Mouse (Mus musculus): Measurements from ENCODE around the gene Pik3r5.

Pik3r5 gene

DNA sequence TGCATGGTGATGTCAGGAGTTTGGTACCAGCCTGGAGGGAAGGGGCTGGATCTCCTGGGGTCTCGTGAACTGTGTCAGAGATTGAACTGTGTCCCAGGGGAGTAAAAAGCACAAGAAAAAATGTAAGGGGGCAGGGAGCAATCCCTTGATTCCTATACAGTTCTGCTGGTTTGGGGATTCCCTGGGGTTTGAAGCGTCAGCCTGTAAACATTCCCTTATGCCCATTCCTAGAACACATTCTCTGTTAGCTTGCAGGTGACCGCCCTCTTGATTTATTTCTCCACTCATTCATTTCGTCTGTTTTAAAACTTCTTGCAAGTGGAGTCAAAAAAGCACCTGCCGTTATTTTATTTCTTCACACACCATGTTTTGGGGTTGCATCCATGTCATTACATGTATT lies 27.1 kb downstream of the Pik3r5 start:
- POLR2A ChIA-PET, result no interaction called here
- CTCF ChIA-PET, result interaction anchor here in 1 of 4 experiments (0.6 kb wide), 1 partner anchor 498 kb away, joined by 3 read pairs; no protein-coding TSS in a partner anchor

DNA sequence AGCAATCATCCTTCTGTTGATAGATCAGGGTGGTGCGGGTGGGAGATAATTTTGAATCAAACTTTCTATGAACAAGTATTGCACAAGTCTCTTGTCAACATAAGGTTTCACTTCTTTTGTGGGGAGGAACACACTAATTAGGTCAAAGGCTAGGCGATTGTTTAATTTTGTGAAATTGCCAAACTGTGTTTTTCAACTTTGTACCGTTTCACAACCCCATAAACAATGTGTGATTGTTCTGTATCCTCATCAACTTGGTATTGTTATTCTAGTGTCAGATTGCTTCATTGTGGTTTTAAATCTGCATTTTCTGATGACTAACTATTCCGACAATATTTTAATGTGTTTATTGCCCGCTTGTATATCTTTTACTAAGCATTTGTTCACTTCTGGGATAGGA lies 27.6 kb downstream of the Pik3r5 start:
- CTCF ChIA-PET, result no interaction called here
- POLR2A ChIA-PET, result no interaction called here

- CTCF ChIA-PET, result no interaction called here
- POLR2A ChIA-PET, result no interaction called here
These were observed 30.8 kb downstream of the Pik3r5 start for GRCm38 (mm10) chr11:68462716-68463115.

DNA sequence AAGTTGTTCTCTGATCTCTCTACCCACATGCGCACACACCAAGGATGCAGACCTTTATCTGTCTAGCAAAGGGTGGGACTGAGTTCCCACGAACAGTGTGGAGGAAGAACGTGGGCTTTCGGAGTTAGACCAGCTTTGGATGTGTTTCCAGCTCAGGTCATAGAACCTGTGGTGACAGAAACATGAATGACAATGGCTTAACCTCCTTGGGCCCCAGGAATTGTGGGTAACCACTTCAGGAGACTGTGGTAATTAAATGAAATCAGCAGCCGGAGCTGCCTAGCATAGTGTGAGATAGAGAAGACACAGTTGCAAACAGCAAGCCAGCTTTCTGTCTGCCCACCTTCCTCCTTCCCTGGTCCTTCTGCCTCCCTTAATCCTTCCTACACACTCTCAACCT lies 32.3 kb downstream of the Pik3r5 start:
- POLR2A ChIA-PET, result no interaction called here
- CTCF ChIA-PET, result interaction anchor here in 1 of 4 experiments (0.7 kb wide), 1 partner anchor 176 kb away, joined by 3 read pairs; no protein-coding TSS in a partner anchor

DNA sequence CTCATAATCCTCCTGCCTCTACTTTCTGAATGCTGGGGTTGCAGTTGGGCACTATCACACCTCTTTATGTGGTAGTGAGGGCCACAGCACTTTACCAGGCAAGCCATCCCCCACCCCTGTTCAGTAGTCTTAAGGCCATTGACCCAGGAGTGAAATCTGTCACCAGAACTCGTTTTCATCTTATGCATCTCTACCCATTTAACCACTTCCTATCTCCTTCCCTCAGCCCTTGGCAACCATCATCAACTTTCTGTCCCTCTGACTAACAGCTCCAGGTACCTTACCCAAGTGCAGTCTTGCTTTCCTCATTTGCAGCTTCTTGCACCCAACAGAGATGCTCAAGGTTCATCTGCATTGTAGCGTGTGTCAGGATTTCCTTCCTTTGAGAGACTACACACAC lies 33.2 kb downstream of the Pik3r5 start:
- ChIA-PET POLR2A (interaction anchor here in 1 of 4 experiments (0.6 kb wide), 1 partner anchor 28 kb away, joined by 3 read pairs; no protein-coding TSS in a partner anchor), CTCF (no interaction called here)

DNA sequence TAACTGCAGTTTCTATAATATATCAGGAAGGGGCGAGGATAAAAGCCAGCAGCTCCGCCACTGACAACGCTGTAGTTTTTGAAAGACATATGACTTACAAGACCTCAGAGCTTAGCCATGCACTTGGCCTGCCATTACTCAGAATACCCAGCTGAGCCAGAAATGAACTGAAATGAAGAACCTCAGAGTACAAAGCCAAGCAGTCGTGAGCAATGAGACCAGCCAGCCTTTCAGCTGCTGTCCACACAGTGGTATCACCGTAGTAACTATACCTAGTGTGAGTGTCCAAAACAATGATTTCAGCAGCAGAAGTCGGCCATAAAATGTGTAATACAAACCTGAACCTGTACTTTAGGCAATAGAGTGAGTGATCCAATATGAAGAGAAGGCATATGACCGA lies 35.5 kb downstream of the Pik3r5 start:
- ChIA-PET POLR2A (no interaction called here), CTCF (interaction anchor here in 1 of 4 experiments (0.6 kb wide), 1 partner anchor 29 kb away, joined by 3 read pairs; no protein-coding TSS in a partner anchor)

DNA sequence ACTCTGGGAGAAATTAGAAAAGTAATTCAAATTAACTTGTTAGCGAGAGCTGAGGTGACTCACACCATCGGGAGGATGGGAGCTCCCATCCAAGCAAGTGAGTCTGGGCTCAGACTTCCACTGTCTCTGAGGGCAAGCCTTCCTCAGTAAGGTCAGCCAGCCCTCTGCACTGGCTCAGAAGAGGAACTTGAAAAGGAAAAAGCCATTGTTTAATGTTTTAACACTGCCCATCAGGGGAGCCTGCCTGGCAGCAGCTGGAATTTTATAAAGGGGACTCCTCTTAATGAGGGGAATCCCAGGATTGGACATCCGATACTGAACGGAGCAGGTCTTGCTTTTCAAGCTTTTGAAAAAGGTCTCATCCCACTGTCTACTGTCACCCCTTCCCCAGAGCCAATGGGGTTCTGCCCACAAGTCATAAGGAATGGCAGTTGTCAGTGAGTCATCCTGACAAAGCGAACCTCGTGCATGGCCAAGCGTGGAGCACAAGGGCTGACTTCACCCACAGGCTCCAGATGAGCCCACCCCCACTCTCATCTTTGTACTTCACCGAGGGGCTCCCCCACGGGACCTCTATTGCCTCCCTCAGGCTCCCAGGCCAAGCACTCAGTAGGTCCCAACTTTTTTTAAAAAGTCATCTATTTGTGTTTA lies 36.2 kb downstream of the Pik3r5 start:
- ChIA-PET CTCF (interaction anchor here in 1 of 4 experiments (0.6 kb wide), 1 partner anchor 30 kb away, joined by 3 read pairs; no protein-coding TSS in a partner anchor), POLR2A (no interaction called here)

DNA sequence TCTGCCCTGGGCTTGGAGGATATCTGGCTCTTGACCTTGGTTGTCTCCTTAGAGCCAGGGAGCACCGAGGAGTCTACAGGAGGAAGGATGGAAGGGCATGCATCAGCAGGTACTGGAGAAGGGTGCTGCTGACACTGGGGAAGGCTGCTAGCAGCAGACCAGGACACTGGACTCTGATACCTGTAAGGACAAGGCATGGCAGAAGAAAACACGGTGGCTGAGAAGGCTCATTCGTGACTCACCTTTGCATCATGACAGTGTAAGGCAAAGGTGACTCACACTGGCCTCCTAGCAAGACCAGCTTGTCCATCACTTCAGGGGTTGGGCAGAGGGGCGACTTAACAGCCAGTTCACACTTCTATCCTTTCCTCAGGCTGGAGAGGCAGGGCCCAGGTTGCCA lies 37.0 kb downstream of the Pik3r5 start:
- ChIA-PET POLR2A (no interaction called here), CTCF (no interaction called here)

- ChIA-PET POLR2A (interaction anchor here in 2 of 4 experiments (0.6 kb wide), 2 partner anchors 13 to 849 kb away, joined by 3 to 4 read pairs; no protein-coding TSS in a partner anchor), CTCF (interaction anchor here in 3 of 4 experiments (0.8 to 1.9 kb wide), 3 partner anchors 13 kb away, joined by 4 to 8 read pairs (median 6); no protein-coding TSS in a partner anchor)
These were observed 40.4 kb downstream of the Pik3r5 start for GRCm38 (mm10) chr11:68472162-68472849.

GRCm38 (mm10) chr11:68474600-68474999 lies 42.7 kb downstream of the Pik3r5 start:
- CTCF ChIA-PET, result interaction anchor here (0.5 to 1.2 kb wide), 5 partner anchors 10 to 42 kb away, joined by 3 to 5 read pairs (median 4); no protein-coding TSS in a partner anchor
- POLR2A ChIA-PET, result interaction anchor here in 1 of 4 experiments (0.6 kb wide), 1 partner anchor 1056 kb away, joined by 3 read pairs; no protein-coding TSS in a partner anchor

DNA sequence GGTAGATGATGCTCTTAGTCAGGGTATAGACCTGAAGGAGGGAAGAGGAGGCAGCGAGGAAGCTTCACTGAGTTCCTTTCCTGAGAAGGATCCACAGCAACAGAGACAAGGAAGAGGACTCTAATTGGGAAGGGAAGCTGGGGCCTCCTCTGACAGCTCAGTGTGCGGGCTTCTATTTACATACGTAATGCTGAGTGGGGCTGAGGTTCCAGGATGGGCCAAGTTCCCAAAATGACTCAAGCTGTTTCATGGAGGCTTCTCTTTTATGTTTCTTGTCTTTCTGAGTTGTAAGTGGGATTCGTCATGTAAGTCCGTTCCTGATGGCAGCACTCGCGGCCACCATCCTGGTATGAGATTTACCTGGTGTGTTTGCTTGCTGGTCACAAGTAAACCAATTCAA lies 43.8 kb downstream of the Pik3r5 start:
- ChIA-PET CTCF (interaction anchor here in 3 of 4 experiments (0.6 to 1.2 kb wide), 3 partner anchors 10 to 657 kb away, joined by 3 read pairs; no protein-coding TSS in a partner anchor), POLR2A (interaction anchor here in 2 of 4 experiments (0.5 to 0.7 kb wide), 3 partner anchors 57 to 1806 kb away, joined by 3 to 7 read pairs (median 3); no protein-coding TSS in a partner anchor)

DNA sequence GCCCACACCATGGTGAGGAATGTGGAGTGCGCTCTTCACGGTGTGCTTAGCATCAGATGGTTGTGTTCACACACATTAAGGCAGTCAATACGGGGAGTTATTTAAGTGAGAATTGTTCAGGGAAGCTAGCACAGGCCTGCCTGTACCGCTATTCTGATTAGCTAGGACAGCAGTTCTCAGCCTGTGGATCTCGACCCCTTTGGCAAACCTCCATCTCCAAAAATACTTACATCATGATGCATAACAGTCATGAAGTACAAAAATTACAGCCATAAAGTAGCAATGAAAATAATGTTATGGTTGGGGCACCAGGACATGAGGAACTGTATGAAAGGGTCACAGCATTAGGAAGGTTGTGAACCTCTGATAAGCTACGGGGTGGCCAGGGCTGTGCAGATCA lies 45.7 kb downstream of the Pik3r5 start:
- CTCF ChIA-PET, result no interaction called here
- POLR2A ChIA-PET, result no interaction called here

GRCm38 (mm10) chr11:68478574-68478981 lies 46.7 kb downstream of the Pik3r5 start:
- ChIA-PET POLR2A (no interaction called here), CTCF (no interaction called here)

- ChIA-PET CTCF (interaction anchor here (0.6 to 1.5 kb wide), 10 partner anchors 49 to 825 kb away, joined by 3 to 9 read pairs (median 4); no protein-coding TSS in a partner anchor), POLR2A (no interaction called here)
These were observed 48.7 kb downstream of the Pik3r5 start for GRCm38 (mm10) chr11:68480660-68481059.

DNA sequence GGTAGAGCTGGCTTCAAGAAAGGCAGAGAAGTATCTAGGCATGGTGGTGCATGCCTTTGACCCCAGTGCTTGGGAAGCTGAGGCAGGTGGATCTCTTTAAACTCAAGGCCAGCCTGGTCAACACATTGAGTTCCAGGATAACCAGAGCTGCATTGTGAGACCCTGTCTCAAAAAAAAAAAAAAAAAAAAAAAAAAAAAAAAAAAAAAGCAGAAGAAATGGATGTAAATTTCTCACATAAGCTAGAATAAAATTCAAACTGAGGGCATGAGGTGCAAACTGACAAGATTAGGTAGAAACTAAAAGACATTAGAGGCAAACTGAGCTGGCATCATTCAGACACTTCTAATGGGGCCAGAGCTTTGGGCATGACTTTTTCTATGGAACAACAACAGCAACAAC lies 50.1 kb downstream of the Pik3r5 start:
- POLR2A ChIA-PET, result interaction anchor here in 3 of 4 experiments (0.6 to 0.8 kb wide), 4 partner anchors 33 to 285 kb away, joined by 3 to 5 read pairs (median 3); partner anchors contain the start of gene Myh10 (in 1 of the 3)
- CTCF ChIA-PET, result interaction anchor here (0.6 to 1.3 kb wide), 8 partner anchors 17 to 826 kb away, joined by 3 to 10 read pairs (median 4); partner anchors contain the start of gene Pik3r5 (in 1 of the 4)

DNA sequence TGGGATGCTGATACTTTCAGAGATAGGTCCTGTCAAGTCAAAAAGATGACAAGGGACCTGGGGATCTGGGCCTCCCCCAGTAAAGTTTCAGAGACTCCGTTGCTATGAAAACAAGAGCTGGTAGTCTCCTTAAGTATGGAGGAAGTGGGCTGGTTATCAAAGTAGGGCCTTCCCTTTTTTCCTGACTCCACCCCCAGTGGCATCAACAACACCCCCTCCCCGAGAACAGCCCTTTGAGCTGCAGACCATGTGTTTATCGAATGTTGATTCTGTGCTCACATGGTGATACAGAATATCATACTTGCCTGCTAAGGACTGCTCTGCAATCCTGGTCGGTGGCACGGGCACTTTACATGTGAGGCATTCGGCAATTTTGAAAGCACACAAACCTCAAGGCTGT lies 51.3 kb downstream of the Pik3r5 start:
- CTCF ChIA-PET, result interaction anchor here in 2 of 4 experiments (1.4 to 2.8 kb wide), 3 partner anchors 11 to 67 kb away, joined by 3 to 12 read pairs (median 9); no protein-coding TSS in a partner anchor
- POLR2A ChIA-PET, result interaction anchor here in 1 of 4 experiments (0.5 kb wide), 1 partner anchor 137 kb away, joined by 3 read pairs; no protein-coding TSS in a partner anchor

GRCm38 (mm10) chr11:68484431-68484830 lies 52.5 kb downstream of the Pik3r5 start:
- POLR2A ChIA-PET, result interaction anchor here in 1 of 4 experiments (0.6 to 1.2 kb wide), 2 partner anchors 70 to 420 kb away, joined by 3 to 5 read pairs; no protein-coding TSS in a partner anchor
- CTCF ChIA-PET, result interaction anchor here (0.5 to 2.8 kb wide), 34 partner anchors 9 to 718 kb away, joined by 3 to 14 read pairs (median 5); partner anchors contain the start of genes Ntn1 (in 1 of the 4) and Pik3r5 (in 1 of the 4)

DNA sequence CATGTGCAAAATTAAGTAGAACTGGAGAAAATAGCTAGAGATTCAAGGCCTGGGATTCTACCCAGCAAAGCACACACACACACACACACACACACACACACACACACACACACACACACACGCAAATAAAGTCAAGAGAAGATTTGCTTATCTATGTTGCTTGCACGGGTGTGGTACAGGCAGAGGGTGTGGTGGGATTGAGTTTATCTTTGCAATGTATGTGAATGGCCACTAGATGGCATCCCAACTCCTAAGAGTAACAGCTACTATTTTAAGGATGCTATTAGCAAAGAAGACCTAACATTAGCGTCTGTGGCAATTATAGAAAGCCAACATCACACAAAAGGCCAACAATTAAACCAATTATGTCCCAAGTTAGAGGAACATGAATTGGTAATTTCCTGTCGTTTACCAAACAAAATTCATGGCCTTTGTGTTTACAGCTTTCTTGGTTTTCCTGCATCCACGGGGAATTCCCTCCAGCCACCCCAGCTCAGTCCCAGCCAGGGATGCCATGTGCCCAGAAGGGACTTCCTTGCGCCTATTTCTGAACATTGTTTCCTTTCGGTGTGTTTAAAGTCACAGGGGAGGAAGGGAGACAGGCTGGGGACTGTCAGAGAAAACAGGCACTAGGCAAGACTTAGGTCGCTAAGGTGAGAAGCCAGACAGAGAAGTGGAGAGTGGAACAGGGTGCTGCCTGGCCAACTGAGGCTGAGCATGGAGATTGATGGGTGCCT lies 53.5 kb downstream of the Pik3r5 start:
- ChIA-PET POLR2A (interaction anchor here in 3 of 4 experiments (0.6 to 1.2 kb wide), 4 partner anchors 14 to 419 kb away, joined by 3 to 5 read pairs (median 4); no protein-coding TSS in a partner anchor), CTCF (interaction anchor here (0.5 to 2.8 kb wide), 63 partner anchors 8 to 1706 kb away, joined by 3 to 14 read pairs (median 4); partner anchors contain the start of genes Ntn1 (in 1 of the 4) and Pik3r5 (in 1 of the 4))

Measured in embryonic stem cell, embryonic (primary cell).